Mouse (Mus musculus): ENCODE data around the gene Tspyl1. TPM values are rescaled to one million over a fixed set of nuclear protein-coding genes. Genes with fewer than 3 reads are reported as not detected.
A peak's percentile ranks its signal among the peaks of the same experiment; 100 is the strongest.

The Tspyl1 gene
- polyA plus RNA-seq, 1 experiment from 2014 or later: 111 TPM

GRCm38 (mm10) chr10:34267312-34268070 lies 14.5 kb upstream of the Tspyl1 start:
- Histone ChIP-seq H3K27ac (no peak overlapping the region), H3K27me3 (no peaks in the 10 kb centered on the region), H3K4me3 (no peak overlapping the region), H3K9me3 (replicated peaks) (no peaks in the 10 kb centered on the region), H3K4me1 (0 out of 2 replicates have a peak, but pooled peaks cover 4% of the 10 kb centered on the region), H3K9ac (no peak overlapping the region), H3K4me2 (no peak overlapping the region), H3K36me3 (ENCODE audit: poor library complexity, severe bottlenecking) (no peaks in the 10 kb centered on the region)
- WGBS: 76% methylated on average over 5 of the region's 5 CpGs
- no peak for ATAC-seq

- 45% methylated on average over 7 of the region's 7 CpGs for WGBS
- Histone ChIP-seq H3K27ac (no peak overlapping the region), H3K36me3 (ENCODE audit: poor library complexity, severe bottlenecking) (no peaks in the 10 kb centered on the region), H3K4me2 (no peak overlapping the region), H3K9me3 (replicated peaks) (no peaks in the 10 kb centered on the region), H3K4me1 (0 out of 2 replicates have a peak, but pooled peaks cover 4% of the 10 kb centered on the region), H3K4me3 (no peak overlapping the region), H3K9ac (no peak overlapping the region), H3K27me3 (no peaks in the 10 kb centered on the region)
- peak; percentile 65; the same call in 1 of the 2 replicates for ATAC-seq
Measured at GRCm38 (mm10) chr10:34271681-34272080, 10.3 kb upstream of the Tspyl1 start.

- ATAC-seq: peak; percentile 6
- Histone ChIP-seq H3K4me1 (peaks cover 23% of the 10 kb centered on the region), H3K36me3 (ENCODE audit: poor library complexity, severe bottlenecking) (no peaks in the 10 kb centered on the region), H3K27me3 (no peaks in the 10 kb centered on the region), H3K9ac (0 out of 2 replicates have a peak overlapping the region, but pooled peaks have one; percentile 37), H3K27ac (no peak overlapping the region), H3K4me3 (peak overlapping the region; percentile 12; the same call in 1 of the 2 replicates), H3K4me2 (peak overlapping the region; percentile 54), H3K9me3 (replicated peaks) (no peaks in the 10 kb centered on the region)
- WGBS: 28% methylated on average over 13 of the region's 13 CpGs
Measured at GRCm38 (mm10) chr10:34280591-34281175, 1.3 kb upstream of the Tspyl1 start.

- ATAC-seq: peak; percentile 0; the same call in 1 of the 2 replicates
- Histone ChIP-seq H3K9me3 (replicated peaks) (no peaks in the 10 kb centered on the region), H3K4me1 (peaks cover 23% of the 10 kb centered on the region), H3K4me2 (peak overlapping the region; percentile 93), H3K27ac (peak overlapping the region; percentile 84), H3K27me3 (no peaks in the 10 kb centered on the region), H3K36me3 (ENCODE audit: poor library complexity, severe bottlenecking) (no peaks in the 10 kb centered on the region), H3K9ac (peak overlapping the region; percentile 92), H3K4me3 (peak overlapping the region; percentile 88)
- 20% methylated on average over 14 of the region's 14 CpGs for WGBS
Measured at GRCm38 (mm10) chr10:34281211-34281961, 604 bp upstream of the Tspyl1 start.

GRCm38 (mm10) chr10:34282420-34283238 lies 639 bp downstream of the Tspyl1 start:
- Histone ChIP-seq H3K9ac (peak overlapping the region; percentile 92), H3K27me3 (no peaks in the 10 kb centered on the region), H3K4me2 (peak overlapping the region; percentile 93), H3K27ac (peak overlapping the region; percentile 84), H3K4me3 (peak overlapping the region; percentile 88), H3K4me1 (peaks cover 23% of the 10 kb centered on the region), H3K36me3 (ENCODE audit: poor library complexity, severe bottlenecking) (peaks cover 8% of the 10 kb centered on the region), H3K9me3 (replicated peaks) (no peaks in the 10 kb centered on the region)
- 3% methylated on average over 47 of the region's 47 CpGs for WGBS
- no peak for ATAC-seq

- ATAC-seq: peak; percentile 36
- no peaks in the 10 kb centered on the region for H3K36me3 ChIP-seq (ENCODE audit: poor library complexity, severe bottlenecking)
- no peaks in the 10 kb centered on the region for H3K9me3 ChIP-seq (replicated peaks)
- H3K4me1 ChIP-seq: peaks cover 43% of the 10 kb centered on the region
- H3K9ac ChIP-seq: peak overlapping the region; percentile 71
- H3K27ac ChIP-seq: peak overlapping the region; percentile 99
- WGBS: 2% methylated on average over 13 of the region's 13 CpGs
- H3K4me3 ChIP-seq: peak overlapping the region; percentile 80
- H3K4me2 ChIP-seq: peak overlapping the region; percentile 89
- H3K27me3 ChIP-seq: no peaks in the 10 kb centered on the region
Measured at GRCm38 (mm10) chr10:34296911-34297298, 14.9 kb downstream of the Tspyl1 start.

GRCm38 (mm10) chr10:34297299-34297979 lies 15.4 kb downstream of the Tspyl1 start, which contains the start of gene Tspyl4:
TSS of gene Tspyl4 (plus strand) at chr10:34297442.
- H3K27me3 ChIP-seq: no peaks in the 10 kb centered on the region
- no peaks in the 10 kb centered on the region for H3K9me3 ChIP-seq (replicated peaks)
- peak within 1 kb of the TSS; percentile 93 for H3K9ac ChIP-seq
- 1% methylated on average over 38 of the region's 38 CpGs for WGBS
- peak; percentile 99 for ATAC-seq
- peaks cover 47% of the 10 kb centered on the region for H3K4me1 ChIP-seq
- H3K27ac ChIP-seq: peak within 1 kb of the TSS; percentile 99
- no peaks in the 10 kb centered on the region; the same call in 1 of the 2 replicates for H3K36me3 ChIP-seq (ENCODE audit: poor library complexity, severe bottlenecking)
- peak within 1 kb of the TSS; percentile 80 for H3K4me3 ChIP-seq
- peak within 1 kb of the TSS; percentile 89 for H3K4me2 ChIP-seq

GRCm38 (mm10) chr10:34297980-34298753 lies 16.2 kb downstream of the Tspyl1 start:
- peak overlapping the region; percentile 93 for H3K9ac ChIP-seq
- H3K36me3 ChIP-seq (ENCODE audit: poor library complexity, severe bottlenecking): peaks cover 6% of the 10 kb centered on the region; the same call in 1 of the 2 replicates
- H3K4me1 ChIP-seq: peaks cover 48% of the 10 kb centered on the region
- H3K27me3 ChIP-seq: no peaks in the 10 kb centered on the region
- 0 out of 2 replicates have a peak, but pooled peaks have one; percentile 1 for ATAC-seq
- H3K4me2 ChIP-seq: peak overlapping the region; percentile 89
- H3K4me3 ChIP-seq: peak overlapping the region; percentile 80
- H3K27ac ChIP-seq: peak overlapping the region; percentile 99
- no peaks in the 10 kb centered on the region for H3K9me3 ChIP-seq (replicated peaks)
- WGBS: 46% methylated on average over 25 of the region's 25 CpGs

GRCm38 (mm10) chr10:34300368-34300767 lies 18.4 kb downstream of the Tspyl1 start:
- Histone ChIP-seq H3K27me3 (no peaks in the 10 kb centered on the region), H3K9ac (peak overlapping the region; percentile 93), H3K4me2 (peak overlapping the region; percentile 89), H3K4me1 (peaks cover 48% of the 10 kb centered on the region), H3K9me3 (replicated peaks) (no peaks in the 10 kb centered on the region), H3K27ac (peak overlapping the region; percentile 12; the same call in 1 of the 2 replicates), H3K36me3 (ENCODE audit: poor library complexity, severe bottlenecking) (peaks cover 6% of the 10 kb centered on the region; the same call in 1 of the 2 replicates), H3K4me3 (peak overlapping the region; percentile 80)
- WGBS: 1% methylated on average over 5 of the region's 5 CpGs
- no peak for ATAC-seq

GRCm38 (mm10) chr10:34307070-34307469 lies 25.1 kb downstream of the Tspyl1 start:
- H3K4me1 ChIP-seq: peaks cover 5% of the 10 kb centered on the region; the same call in 1 of the 2 replicates
- H3K9ac ChIP-seq: no peak overlapping the region
- peaks cover 6% of the 10 kb centered on the region; the same call in 1 of the 2 replicates for H3K36me3 ChIP-seq (ENCODE audit: poor library complexity, severe bottlenecking)
- no peak overlapping the region for H3K4me2 ChIP-seq
- H3K9me3 ChIP-seq (replicated peaks): no peaks in the 10 kb centered on the region
- no peaks in the 10 kb centered on the region for H3K27me3 ChIP-seq
- no peak overlapping the region for H3K27ac ChIP-seq
- no peak for ATAC-seq
- no peak overlapping the region for H3K4me3 ChIP-seq
